Mouse (Mus musculus) hindbrain, embryonic 11.5 days (tissue): Measurements from ENCODE around the gene Krtap9-1. TPM values are rescaled to one million over a fixed set of nuclear protein-coding genes. Genes with fewer than 3 reads are reported as not detected.
"Not testable (repeated sequence)": the region's sequence is repeated elsewhere in the genome, so short reads cannot be mapped to it uniquely, and the experiment has no call there.

Source experiments
- ATAC-seq: fragments of 200-750 bp; cut with Nextera tagmentation; 2 replicates; pipeline ENCODE4 v1.8.0; 2017; ENCODE audit warnings: mild to moderate bottlenecking, moderate TSS enrichment, moderate library complexity; ENCODE audit not compliant: low FRiP score
- DNase-seq: peaks from one replicate; pipeline ENCODE4 v3.0.0-alpha.2; 2015; ENCODE audit warnings: low spot score
- H3K27ac ChIP-seq: fragments of 300-500 bp; sonication (generic); 2 replicates; pipeline ENCODE4 v1.5.1; 2014; ENCODE audit warnings: mild to moderate bottlenecking, low read depth, low read length
- H3K27me3 ChIP-seq: fragments of 300-500 bp; sonication (generic); 2 replicates; pipeline ENCODE4 v1.6.1; 2014; ENCODE audit warnings: mild to moderate bottlenecking, low read length, moderate library complexity, mixed read lengths; ENCODE audit not compliant: control insufficient read depth, insufficient read depth
- H3K36me3 ChIP-seq: fragments of 300-500 bp; sonication (generic); 2 replicates; pipeline ENCODE4 v1.6.1; 2014; ENCODE audit warnings: mild to moderate bottlenecking, low read length, moderate library complexity, mixed read lengths; ENCODE audit not compliant: control insufficient read depth, insufficient read depth
- H3K4me1 ChIP-seq: fragments of 300-500 bp; sonication (generic); replicated peaks from 2 replicates; pipeline ENCODE4 v1.6.1; 2014; ENCODE audit warnings: low read length, mixed read lengths; ENCODE audit not compliant: control insufficient read depth, insufficient read depth
- H3K4me2 ChIP-seq: fragments of 300-500 bp; sonication (generic); replicated peaks from 2 replicates; pipeline ENCODE4 v1.6.1; 2014; ENCODE audit warnings: mild to moderate bottlenecking, low read depth, low read length
- H3K4me3 ChIP-seq: fragments of 300-500 bp; sonication (generic); 2 replicates; pipeline ENCODE4 v1.5.1; 2014; ENCODE audit warnings: low read depth, low read length
- H3K9ac ChIP-seq: fragments of 300-500 bp; sonication (generic); 2 replicates; pipeline ENCODE4 v1.6.1; 2014; ENCODE audit warnings: low read depth, low read length
- H3K9me3 ChIP-seq: fragments of 300-500 bp; sonication (generic); 2 replicates; pipeline ENCODE4 v1.6.1; 2016; ENCODE audit warnings: low read length; ENCODE audit not compliant: control insufficient read depth
- WGBS: fragments of 180-500 bp; shearing (Covaris S2); extraction: QIAGEN DNeasy Blood & Tissue Kit; methylation state at CpG from one replicate; pipeline ENCODE4 v1.1.7; 2014; 5-methylcytosine and 5-hydroxymethylcytosine counted together
- polyA plus RNA-seq: library from polyadenylated mRNA; unstranded; fragments of >200 nt; fragmentation: Nextera tagmentation; extraction: Ambion mirVana; gene quantifications from 2 replicates; pipeline ENCODE4 v1.2.1, GENCODE M21; 2014

Gene Krtap9-1
- polyA plus RNA-seq, 1 experiment from 2014 or later = not detected

DNA sequence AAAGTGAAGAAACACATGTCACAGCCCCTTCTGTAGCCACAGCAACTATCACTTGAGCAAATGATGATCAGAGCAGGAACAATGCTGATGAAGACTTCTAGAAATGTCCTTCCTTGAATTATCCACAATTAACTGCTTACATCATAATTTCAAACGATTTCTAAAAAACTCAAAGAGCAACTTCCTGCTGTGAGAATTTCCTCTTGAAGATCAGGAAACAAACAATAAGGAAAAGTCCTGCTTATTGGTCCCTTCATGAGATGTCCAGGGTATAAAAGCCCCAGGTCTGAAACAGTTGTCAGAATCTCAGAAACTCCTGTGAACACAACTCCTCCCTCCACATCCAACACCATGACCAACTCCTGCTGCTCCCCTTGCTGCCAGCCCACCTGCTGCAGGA lies 5.7 kb downstream of the Krtap9-1 start, which contains the start of gene Gm11567:
Gm11567 (plus strand) TSS at position 301 of the 400 bp plus-strand sequence.
- not testable (repeated sequence) for DNase-seq, H3K4me2 ChIP-seq, H3K9ac ChIP-seq, H3K9me3 ChIP-seq, ATAC-seq, H3K27ac ChIP-seq, H3K36me3 ChIP-seq, H3K4me1 ChIP-seq, H3K4me3 ChIP-seq, H3K27me3 ChIP-seq
- 60% methylated on average over 1 of the region's 1 CpGs for WGBS

DNA sequence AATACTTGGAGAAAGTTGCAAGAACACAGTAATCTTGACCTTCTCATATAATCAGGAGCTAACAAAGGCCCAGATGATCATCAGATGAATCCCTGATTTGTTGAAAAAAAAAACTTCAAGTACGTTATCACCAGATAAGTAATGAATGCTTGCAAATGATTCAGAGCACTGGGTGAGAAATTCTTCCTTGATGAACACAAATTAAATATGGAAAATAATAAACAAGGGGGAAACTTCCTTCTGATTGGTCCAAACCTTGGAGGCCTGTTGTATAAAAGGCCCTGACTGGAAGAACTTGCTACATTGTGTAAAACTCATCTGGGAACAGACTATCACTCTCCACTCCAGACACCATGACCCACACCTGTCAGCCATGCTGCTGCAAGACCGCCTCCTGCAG lies 34.4 kb downstream of the Krtap9-1 start, which contains the start of gene Krtap31-1:
Krtap31-1 (plus strand) TSS at position 301 of the 400 bp plus-strand sequence.
- Histone ChIP-seq H3K4me3 (no peak within 1 kb of the TSS), H3K36me3 (no peaks in the 10 kb centered on the region), H3K4me1 (no peaks in the 10 kb centered on the region), H3K9ac (no peak within 1 kb of the TSS), H3K4me2 (no peak within 1 kb of the TSS), H3K27ac (no peak within 1 kb of the TSS), H3K27me3 (no peaks in the 10 kb centered on the region), H3K9me3 (no peaks in the 10 kb centered on the region)
- WGBS = 88% methylated on average over 2 of the region's 2 CpGs
- DNase-seq = no peak
- no peak for ATAC-seq

DNA sequence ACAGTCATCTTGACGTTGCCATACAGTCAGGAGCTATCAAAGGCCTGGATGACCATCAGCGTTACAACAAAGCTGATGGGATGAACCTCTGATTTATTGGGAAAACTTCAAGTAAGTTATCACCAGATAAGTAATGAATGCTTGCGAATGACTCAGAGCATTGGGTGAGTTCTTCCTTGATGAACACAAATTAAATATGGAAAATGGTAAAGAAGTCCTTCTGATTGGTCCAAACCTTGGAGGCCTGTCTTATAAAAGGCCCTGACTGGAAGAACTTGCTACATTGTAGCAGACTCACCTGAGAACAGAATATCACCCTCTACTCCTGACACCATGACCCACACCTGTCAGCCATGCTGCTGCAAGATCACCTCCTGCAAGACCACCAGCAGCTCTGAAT lies 41.3 kb downstream of the Krtap9-1 start, which contains the start of gene Gm11565:
Gm11565 (plus strand) TSS at position 301 of the 400 bp plus-strand sequence.
- no peak within 1 kb of the TSS for H3K9ac ChIP-seq
- H3K27ac ChIP-seq = no peak within 1 kb of the TSS
- ATAC-seq = no peak
- 89% methylated on average over 3 of the region's 3 CpGs for WGBS
- no peaks in the 10 kb centered on the region for H3K36me3 ChIP-seq
- no peak within 1 kb of the TSS for H3K4me2 ChIP-seq
- no peaks in the 10 kb centered on the region for H3K9me3 ChIP-seq
- no peaks in the 10 kb centered on the region; the same call in 1 of the 2 replicates for H3K4me1 ChIP-seq
- H3K4me3 ChIP-seq = no peak within 1 kb of the TSS
- DNase-seq = no peak
- H3K27me3 ChIP-seq = no peaks in the 10 kb centered on the region

Other genes with a start within 250 kb of the Krtap9-1 start
- not detected in 2 replicates for gene Krtap4-1, start 245.2 kb upstream of the Krtap9-1 start, polyA plus RNA-seq
- gene Krtap4-2, start 238.3 kb upstream of the Krtap9-1 start, polyA plus RNA-seq = not detected in 2 replicates
- not detected in 2 replicates for gene Krtap4-7, start 229.3 kb upstream of the Krtap9-1 start, polyA plus RNA-seq
- not detected in 2 replicates for gene Gm11555, start 223.2 kb upstream of the Krtap9-1 start, polyA plus RNA-seq
- gene Gm11563, start 214.4 kb upstream of the Krtap9-1 start, polyA plus RNA-seq = not detected in 2 replicates
- not detected in 2 replicates for gene Krtap4-6, start 207.4 kb upstream of the Krtap9-1 start, polyA plus RNA-seq
- gene Gm14190, start 182.6 kb upstream of the Krtap9-1 start, polyA plus RNA-seq = not detected in 2 replicates
- not detected in 2 replicates for gene Gm14180, start 139.1 kb upstream of the Krtap9-1 start, polyA plus RNA-seq
- not detected in 2 replicates for gene Gm11595, start 100.5 kb upstream of the Krtap9-1 start, polyA plus RNA-seq
- gene Krtap4-8, start 92.7 kb upstream of the Krtap9-1 start, polyA plus RNA-seq = not detected in 2 replicates
- not detected in 2 replicates for gene Krtap4-9, start 88.2 kb upstream of the Krtap9-1 start, polyA plus RNA-seq
- gene Gm11596, start 79.9 kb upstream of the Krtap9-1 start, polyA plus RNA-seq = not detected in 2 replicates
- gene Gm11569, start 74.5 kb upstream of the Krtap9-1 start, polyA plus RNA-seq = not detected in 2 replicates
- not detected in 2 replicates for gene Gm11554, start 68.9 kb upstream of the Krtap9-1 start, polyA plus RNA-seq
- not detected in 2 replicates for gene Krtap4-13, start 63.5 kb upstream of the Krtap9-1 start, polyA plus RNA-seq
- gene Gm11564, start 57.7 kb upstream of the Krtap9-1 start, polyA plus RNA-seq = not detected in 2 replicates
- not detected in 2 replicates for gene 2300003K06Rik, start 35.3 kb upstream of the Krtap9-1 start, polyA plus RNA-seq
- gene Krtap4-16, start 21.8 kb upstream of the Krtap9-1 start, polyA plus RNA-seq = not detected in 2 replicates
- not detected in 2 replicates for gene Gm11568, start 15.5 kb upstream of the Krtap9-1 start, polyA plus RNA-seq
- gene Gm11559, start 8.9 kb upstream of the Krtap9-1 start, polyA plus RNA-seq = not detected in 2 replicates
- gene Gm11567, start 5.8 kb downstream of the Krtap9-1 start, polyA plus RNA-seq = not detected in 2 replicates
- not detected in 2 replicates for gene Krtap31-1, start 34.5 kb downstream of the Krtap9-1 start, polyA plus RNA-seq
- gene Gm11565, start 41.4 kb downstream of the Krtap9-1 start, polyA plus RNA-seq = not detected in 2 replicates
- not detected in 2 replicates for gene Krtap31-2, start 62.9 kb downstream of the Krtap9-1 start, polyA plus RNA-seq
- not detected in 2 replicates for gene Krtap9-5, start 75.1 kb downstream of the Krtap9-1 start, polyA plus RNA-seq
- not detected in 2 replicates for gene Krtap29-1, start 105.7 kb downstream of the Krtap9-1 start, polyA plus RNA-seq
- gene Krtap16-1, start 113.2 kb downstream of the Krtap9-1 start, polyA plus RNA-seq = not detected in 2 replicates
- gene Krtap17-1, start 120.6 kb downstream of the Krtap9-1 start, polyA plus RNA-seq = 0.23 TPM in 1 of 2 replicates, not detected in the other
- not detected in 2 replicates for gene Krt33a, start 142.8 kb downstream of the Krtap9-1 start, polyA plus RNA-seq
- gene Krt33b, start 156.5 kb downstream of the Krtap9-1 start, polyA plus RNA-seq = not detected in 2 replicates
- not detected in 2 replicates for gene Krt34, start 168.2 kb downstream of the Krtap9-1 start, polyA plus RNA-seq
- gene Krt31, start 177.2 kb downstream of the Krtap9-1 start, polyA plus RNA-seq = not detected in 2 replicates
- not detected in 2 replicates for gene Krt32, start 214.8 kb downstream of the Krtap9-1 start, polyA plus RNA-seq
- not detected in 2 replicates for gene Krt35, start 222.9 kb downstream of the Krtap9-1 start, polyA plus RNA-seq
- gene Krt36, start 232.2 kb downstream of the Krtap9-1 start, polyA plus RNA-seq = not detected in 2 replicates
- not detected in 2 replicates for gene Krt13, start 248.2 kb downstream of the Krtap9-1 start, polyA plus RNA-seq